Mouse (Mus musculus) heart, postnatal 0 days (tissue): ENCODE results near the gene Cntn2. TPM values are rescaled to one million over a fixed set of nuclear protein-coding genes. Genes with fewer than 3 reads are reported as not detected.

Source experiments
- ATAC-seq: fragments of 200-750 bp; cut with Nextera tagmentation; 2 replicates; pipeline ENCODE4 v1.8.0; 2017; ENCODE audit warnings: low read depth, moderate number of reproducible peaks, moderate library complexity; ENCODE audit not compliant: insufficient read depth
- DNase-seq: peaks from one replicate; pipeline ENCODE4 v3.0.0-alpha.2; 2016; ENCODE audit warnings: low spot score
- H3K27ac ChIP-seq: fragments of 300-500 bp; sonication (generic); 2 replicates; pipeline ENCODE4 v1.5.1; 2014; ENCODE audit warnings: low read depth, mild to moderate bottlenecking
- H3K27me3 ChIP-seq: fragments of 300-500 bp; sonication (generic); 2 replicates; pipeline ENCODE4 v1.6.1; 2014; ENCODE audit warnings: low read length, mixed read lengths; ENCODE audit not compliant: control insufficient read depth, insufficient read depth
- H3K36me3 ChIP-seq: fragments of 300-500 bp; sonication (generic); replicated peaks from 2 replicates; pipeline ENCODE4 v1.6.1; 2014; ENCODE audit warnings: low read length, mixed read lengths; ENCODE audit not compliant: control insufficient read depth, insufficient read depth
- H3K4me1 ChIP-seq: fragments of 300-500 bp; sonication (generic); 2 replicates; pipeline ENCODE4 v1.6.1; 2014; ENCODE audit warnings: antibody characterized with exemption; ENCODE audit not compliant: control insufficient read depth, insufficient read depth
- H3K4me2 ChIP-seq: fragments of 300-500 bp; sonication (generic); 2 replicates; pipeline ENCODE4 v1.6.1; 2014; ENCODE audit warnings: low read depth, mild to moderate bottlenecking, low read length, moderate library complexity
- H3K4me3 ChIP-seq: fragments of 300-500 bp; sonication (generic); 2 replicates; pipeline ENCODE4 v1.5.1; 2014; ENCODE audit warnings: low read depth, low read length
- H3K9ac ChIP-seq: fragments of 300-500 bp; sonication (generic); replicated peaks from 2 replicates; pipeline ENCODE4 v1.6.1; 2014; ENCODE audit warnings: low read depth, low read length, mixed read lengths
- H3K9me3 ChIP-seq: fragments of 300-500 bp; sonication (generic); replicated peaks from 2 replicates; pipeline ENCODE4 v1.6.1; 2016; ENCODE audit warnings: low read length; ENCODE audit not compliant: control insufficient read depth
- CTCF ChIP-seq: IDR thresholded peaks from 2 replicates; pipeline ENCODE4 v1.5.1; 2016; ENCODE audit warnings: antibody characterized with exemption, control low read depth, low read depth
- EP300 ChIP-seq: IDR thresholded peaks from 2 replicates; pipeline ENCODE4 v1.6.1; 2016; ENCODE audit warnings: antibody characterized with exemption, low read depth
- WGBS: fragments of 180-500 bp; shearing (Covaris S2); extraction: QIAGEN DNeasy Blood & Tissue Kit; methylation state at CpG from one replicate; pipeline ENCODE4 v1.1.7; 2014; 5-methylcytosine and 5-hydroxymethylcytosine counted together
- polyA plus RNA-seq: library from polyadenylated mRNA; unstranded; fragments of >200 nt; fragmentation: Nextera tagmentation; extraction: Ambion mirVana; gene quantifications from 2 replicates; pipeline ENCODE4 v1.2.1, GENCODE M21; 2015
- total RNA-seq: library from RNA; depleted of rRNA; stranded (reverse); fragments of >200 nt; gene quantifications from 2 replicates; pipeline ENCODE4 v1.2.3, GENCODE M21; 2014; ENCODE audit warnings: low replicate concordance

Gene Cntn2
- total and polyA plus RNA-seq, 2 experiments from 2014 or later, result 1.0 to 4.4 TPM

GRCm38 (mm10) chr1:132519734-132520133, 23.3 kb downstream of the Cntn2 start:
- H3K9me3 ChIP-seq, result no peaks in the 10 kb centered on the region
- H3K9ac ChIP-seq, result no peak overlapping the region
- H3K4me2 ChIP-seq, result no peak overlapping the region
- H3K36me3 ChIP-seq, result no peaks in the 10 kb centered on the region
- no peaks in the 10 kb centered on the region for H3K4me1 ChIP-seq
- WGBS, result 88% methylated on average over 11 of the region's 11 CpGs
- H3K27ac ChIP-seq, result no peak overlapping the region
- 0 out of 2 replicates have a peak, but pooled peaks cover 4% of the 10 kb centered on the region for H3K27me3 ChIP-seq
- DNase-seq, result no peak
- ATAC-seq, result no peak
- TF ChIP-seq EP300, result no peak
- TF ChIP-seq CTCF, result no peak
- H3K4me3 ChIP-seq, result no peak overlapping the region

GRCm38 (mm10) chr1:132518621-132519020, 24.4 kb downstream of the Cntn2 start:
- no peak for DNase-seq
- TF ChIP-seq CTCF (no peak), EP300 (no peak)
- Histone ChIP-seq H3K27me3 (0 out of 2 replicates have a peak, but pooled peaks cover 4% of the 10 kb centered on the region), H3K27ac (no peak overlapping the region), H3K36me3 (no peaks in the 10 kb centered on the region), H3K4me1 (no peaks in the 10 kb centered on the region), H3K4me2 (no peak overlapping the region), H3K4me3 (no peak overlapping the region), H3K9ac (no peak overlapping the region), H3K9me3 (no peaks in the 10 kb centered on the region)
- no peak for ATAC-seq
- 63% methylated on average over 18 of the region's 18 CpGs for WGBS

- DNase-seq (no peak), ATAC-seq (no peak)
- H3K27ac ChIP-seq, result no peak overlapping the region
- WGBS, result 85% methylated on average over 11 of the region's 11 CpGs
- no peak overlapping the region for H3K4me2 ChIP-seq
- H3K27me3 ChIP-seq, result 0 out of 2 replicates have a peak, but pooled peaks cover 9% of the 10 kb centered on the region
- no peaks in the 10 kb centered on the region for H3K9me3 ChIP-seq
- H3K4me1 ChIP-seq, result no peaks in the 10 kb centered on the region
- no peaks in the 10 kb centered on the region for H3K36me3 ChIP-seq
- no peak overlapping the region for H3K4me3 ChIP-seq
- TF ChIP-seq CTCF, result no peak
- TF ChIP-seq EP300, result no peak
- no peak overlapping the region for H3K9ac ChIP-seq
Observed at GRCm38 (mm10) chr1:132516776-132517175, 26.3 kb downstream of the Cntn2 start.

GRCm38 (mm10) chr1:132515339-132515738, 27.7 kb downstream of the Cntn2 start:
- Histone ChIP-seq H3K36me3 (no peaks in the 10 kb centered on the region), H3K27me3 (0 out of 2 replicates have a peak, but pooled peaks cover 9% of the 10 kb centered on the region), H3K9me3 (no peaks in the 10 kb centered on the region), H3K4me1 (no peaks in the 10 kb centered on the region), H3K9ac (no peak overlapping the region), H3K4me3 (no peak overlapping the region), H3K27ac (no peak overlapping the region), H3K4me2 (no peak overlapping the region)
- WGBS, result 82% methylated on average over 12 of the region's 12 CpGs
- ATAC-seq, result no peak
- TF ChIP-seq EP300 (no peak), CTCF (no peak)
- no peak for DNase-seq

GRCm38 (mm10) chr1:132512106-132512505, 30.9 kb downstream of the Cntn2 start:
- TF ChIP-seq CTCF, result no peak
- no peak for TF ChIP-seq EP300
- Histone ChIP-seq H3K9ac (no peak overlapping the region), H3K4me3 (no peak overlapping the region), H3K36me3 (peaks cover 12% of the 10 kb centered on the region), H3K4me1 (no peaks in the 10 kb centered on the region), H3K27ac (no peak overlapping the region), H3K4me2 (no peak overlapping the region), H3K9me3 (no peaks in the 10 kb centered on the region), H3K27me3 (0 out of 2 replicates have a peak, but pooled peaks cover 9% of the 10 kb centered on the region)
- WGBS, result 69% methylated on average over 8 of the region's 8 CpGs
- ATAC-seq (no peak), DNase-seq (no peak)

- no peak for TF ChIP-seq EP300
- TF ChIP-seq CTCF, result no peak
- Histone ChIP-seq H3K36me3 (peaks cover 18% of the 10 kb centered on the region), H3K27me3 (0 out of 2 replicates have a peak, but pooled peaks cover 9% of the 10 kb centered on the region), H3K4me1 (no peaks in the 10 kb centered on the region), H3K27ac (no peak overlapping the region), H3K9me3 (no peaks in the 10 kb centered on the region), H3K9ac (no peak overlapping the region), H3K4me2 (no peak overlapping the region), H3K4me3 (no peak overlapping the region)
- no peak for ATAC-seq
- 55% methylated on average over 8 of the region's 8 CpGs for WGBS
- no peak for DNase-seq
Observed at GRCm38 (mm10) chr1:132511521-132511920, 31.5 kb downstream of the Cntn2 start.
